Mouse (Mus musculus) spleen, postnatal 14 days (tissue): ENCODE data around the gene Hoxa9.

Source experiments
- DNase-seq, 2 experiments: peaks; one replicate each; pipeline ENCODE4 v3.0.0; 2021 to 2022; ENCODE audit warnings: low spot score in 2 of 2

Hoxa9 gene

DNA sequence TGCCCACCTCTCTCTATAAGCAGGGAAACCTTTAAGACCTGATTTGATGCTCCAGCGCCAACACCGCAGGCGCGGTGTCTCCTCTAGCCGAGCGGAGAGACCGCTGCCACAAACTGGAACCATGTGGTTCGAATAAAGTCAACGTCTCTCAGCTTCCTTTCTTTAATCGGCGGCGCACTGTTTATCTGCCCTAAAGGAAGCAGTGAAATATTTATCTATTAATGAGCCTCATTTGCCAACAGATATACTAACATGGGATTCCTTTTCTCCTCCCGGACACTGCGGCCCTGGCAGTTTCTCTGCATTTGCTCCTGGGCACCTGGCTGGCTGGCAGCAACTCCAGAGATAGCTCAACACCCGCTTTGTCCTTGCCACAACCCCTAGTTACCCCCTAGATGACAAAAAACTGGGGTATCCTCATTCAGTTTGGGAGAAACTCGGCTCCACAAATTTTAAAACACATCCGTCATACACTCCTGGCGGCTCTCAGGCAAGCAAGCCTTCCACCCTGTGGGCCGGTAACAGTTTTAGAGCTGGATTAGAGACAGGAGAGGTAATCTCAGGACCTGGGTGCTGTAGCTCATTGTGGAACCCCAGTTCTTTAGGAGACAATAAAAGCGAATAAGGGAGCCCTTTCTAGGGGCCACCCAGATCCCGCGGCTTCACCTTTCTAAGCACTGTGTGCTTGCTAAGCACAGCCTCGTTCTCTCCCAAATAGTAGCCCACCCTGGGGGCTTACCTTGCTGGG, 12.8 kb downstream of the Hoxa9 start:
- no peak for DNase-seq

- no peak for DNase-seq
These were observed 13.5 kb downstream of the Hoxa9 start for GRCm38 (mm10) chr6:52217459-52217768.

DNA sequence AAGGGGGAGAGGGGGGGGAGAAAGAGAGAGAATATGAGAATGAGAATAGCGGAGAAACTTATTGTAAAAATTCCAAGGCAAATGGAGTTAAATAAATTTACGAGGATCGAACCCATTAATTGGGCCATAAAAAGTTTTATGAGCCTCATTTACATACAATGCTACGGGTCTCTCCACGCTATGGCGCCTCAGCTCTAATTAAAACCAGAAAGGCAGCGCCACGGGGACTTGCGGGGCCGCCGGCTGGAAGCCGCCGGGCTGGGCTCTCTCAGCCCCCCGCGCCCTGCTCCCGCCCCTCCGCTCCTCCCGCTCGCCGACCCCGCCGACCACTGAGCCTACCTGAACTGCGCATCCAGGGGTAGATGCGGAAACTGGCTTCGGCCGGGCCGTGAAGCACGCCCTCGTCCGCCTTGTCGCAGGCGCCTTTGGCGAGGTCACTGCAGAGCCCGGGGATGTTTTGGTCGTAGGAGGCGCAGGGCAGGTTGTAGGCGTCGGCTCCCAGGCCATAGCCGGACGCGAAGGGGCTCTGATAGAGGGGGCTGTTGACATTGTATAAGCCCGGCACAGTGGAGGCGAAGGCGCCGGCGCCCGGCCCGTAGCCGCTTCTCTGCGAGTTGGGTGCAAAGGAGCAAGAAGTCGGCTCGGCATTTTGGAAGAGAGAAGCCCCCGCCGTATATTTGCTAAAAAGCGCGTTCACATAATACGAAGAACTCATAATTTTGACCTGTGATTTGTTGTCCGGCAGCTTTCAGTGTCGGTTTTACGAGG, 14.0 kb downstream of the Hoxa9 start:
- DNase-seq: no peak

- no peak for DNase-seq
These were observed 14.9 kb downstream of the Hoxa9 start for GRCm38 (mm10) chr6:52215771-52216535.

DNA sequence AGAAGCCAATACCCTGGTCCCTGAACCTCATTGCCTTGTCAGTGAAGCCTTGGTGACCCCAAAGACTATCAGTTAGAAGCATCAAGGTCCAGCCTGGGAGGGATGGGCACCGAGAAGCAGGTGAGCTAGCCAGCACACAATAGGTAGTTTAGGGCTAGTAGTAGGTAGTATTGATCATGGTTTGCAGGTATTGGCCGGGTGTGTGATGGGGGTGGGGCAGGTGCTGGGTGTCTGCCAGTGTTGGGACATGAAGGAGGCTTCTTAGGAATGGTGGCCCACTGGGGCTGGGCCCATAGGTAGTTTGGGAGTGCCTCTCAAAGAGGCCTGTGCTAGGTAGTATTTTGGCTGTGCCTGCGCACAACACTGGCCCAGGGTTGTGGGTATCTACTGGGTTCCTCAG, 15.8 kb downstream of the Hoxa9 start:
- no peak for DNase-seq

GRCm38 (mm10) chr6:52214271-52214670, 16.6 kb downstream of the Hoxa9 start:
- no peak for DNase-seq

- DNase-seq: no peak
These were observed 17.5 kb downstream of the Hoxa9 start, which contains the start of the genes Hoxa3 and Gm28308 for GRCm38 (mm10) chr6:52213119-52213986. Gene Hoxa3, minus strand, starts transcription at chr6:52213336. Gene Gm28308, minus strand, starts transcription at chr6:52213339.

GRCm38 (mm10) chr6:52212556-52213118, 18.3 kb downstream of the Hoxa9 start:
- no peak for DNase-seq

DNA sequence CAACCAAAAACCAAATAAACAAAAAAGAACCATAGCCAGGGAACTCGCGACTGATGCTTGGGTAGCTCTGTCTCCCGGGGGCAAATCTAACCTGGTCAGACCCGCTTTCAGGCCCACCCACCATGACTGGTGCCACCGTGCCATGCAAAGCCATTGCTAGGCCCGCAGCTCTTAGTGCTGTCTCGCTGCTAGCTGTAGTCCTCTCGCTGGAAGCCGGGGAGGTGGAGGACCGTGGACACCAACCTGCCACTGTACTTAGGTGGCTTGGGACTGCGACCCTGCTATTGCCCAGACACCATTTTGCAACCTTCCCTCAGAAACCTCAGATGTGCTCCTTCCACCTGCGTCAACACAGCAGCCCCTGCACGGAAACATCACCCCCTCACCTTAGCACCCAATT, 18.9 kb downstream of the Hoxa9 start:
- no peak for DNase-seq

DNA sequence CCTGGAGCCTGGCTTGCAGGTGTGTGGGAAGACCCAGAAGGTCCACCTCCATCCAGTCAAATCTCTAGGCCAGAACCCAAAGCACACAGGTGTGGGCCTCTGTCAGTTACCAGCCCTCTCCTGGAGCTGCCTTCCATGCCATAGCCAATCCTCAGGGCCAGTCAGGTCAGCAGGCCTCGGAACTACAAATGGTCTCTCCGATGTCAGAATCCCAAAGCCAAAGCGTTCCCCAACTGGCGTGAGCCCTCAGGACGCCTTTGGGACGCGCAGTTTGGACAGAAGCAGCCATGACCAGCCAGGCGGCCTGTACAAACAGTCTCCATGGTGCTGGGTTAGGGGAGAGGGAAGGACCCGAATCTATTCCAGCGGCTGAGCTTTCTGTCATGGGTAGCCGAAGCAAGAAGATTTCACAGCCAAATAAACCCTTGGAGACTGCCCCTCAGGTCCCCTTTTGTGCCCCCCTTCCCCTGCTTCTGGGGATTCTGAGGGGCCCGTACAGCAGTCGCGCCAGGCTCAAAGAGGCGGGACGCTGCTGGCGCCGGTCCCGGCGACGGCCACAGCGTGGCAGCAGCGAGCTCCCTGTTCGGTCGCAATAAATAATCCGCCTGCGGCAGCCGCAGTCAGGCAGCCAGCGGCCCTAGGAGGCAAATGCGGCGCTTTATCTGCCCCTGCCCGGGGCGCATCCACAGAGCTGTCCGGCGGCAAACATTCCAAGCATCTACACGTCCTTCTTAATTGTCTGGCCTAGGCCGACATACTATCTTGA, 19.5 kb downstream of the Hoxa9 start:
- peak in 1 of 2 experiments; percentile 60 for DNase-seq

- DNase-seq: no peak
These were observed 21.2 kb downstream of the Hoxa9 start for GRCm38 (mm10) chr6:52209685-52210046.

DNA sequence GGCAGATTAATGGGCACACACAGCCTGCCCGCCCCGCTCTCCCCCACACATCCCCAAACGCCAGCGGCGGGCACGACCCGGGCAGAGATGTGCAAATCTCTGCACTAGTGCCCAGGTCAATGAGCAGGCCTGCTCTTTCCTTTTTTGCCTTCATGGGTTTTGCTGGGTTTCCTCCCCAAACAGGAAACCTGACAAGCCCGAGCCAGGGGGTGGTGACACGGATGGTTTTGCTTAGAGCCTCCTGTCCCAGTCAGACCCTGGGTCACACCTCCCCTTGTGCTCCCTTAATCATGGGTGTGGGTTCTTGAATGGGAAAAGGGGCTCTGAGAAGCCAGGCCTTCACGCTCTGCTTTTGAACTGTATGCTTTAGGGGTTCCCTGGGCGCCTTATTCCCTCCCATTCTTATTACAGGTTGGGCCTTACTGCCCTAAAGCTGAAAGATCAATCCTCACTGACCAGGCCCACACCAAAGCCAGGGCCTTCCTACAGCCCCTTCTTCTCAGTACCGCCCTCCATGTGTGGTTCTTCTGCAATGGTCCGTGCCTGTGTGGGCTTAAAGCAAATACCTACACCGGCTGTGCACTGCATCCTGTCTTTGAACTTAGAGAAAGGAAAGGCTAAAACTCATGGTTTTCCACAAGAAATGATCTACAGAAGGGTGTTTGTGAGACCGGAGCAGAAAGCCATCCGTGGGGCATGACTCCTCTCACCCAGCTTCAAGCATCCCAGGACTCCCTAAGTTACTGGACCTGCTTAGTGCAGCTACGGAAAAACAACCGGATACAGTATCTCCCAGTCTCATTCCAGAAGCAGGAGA, 21.8 kb downstream of the Hoxa9 start:
- no peak for DNase-seq

DNA sequence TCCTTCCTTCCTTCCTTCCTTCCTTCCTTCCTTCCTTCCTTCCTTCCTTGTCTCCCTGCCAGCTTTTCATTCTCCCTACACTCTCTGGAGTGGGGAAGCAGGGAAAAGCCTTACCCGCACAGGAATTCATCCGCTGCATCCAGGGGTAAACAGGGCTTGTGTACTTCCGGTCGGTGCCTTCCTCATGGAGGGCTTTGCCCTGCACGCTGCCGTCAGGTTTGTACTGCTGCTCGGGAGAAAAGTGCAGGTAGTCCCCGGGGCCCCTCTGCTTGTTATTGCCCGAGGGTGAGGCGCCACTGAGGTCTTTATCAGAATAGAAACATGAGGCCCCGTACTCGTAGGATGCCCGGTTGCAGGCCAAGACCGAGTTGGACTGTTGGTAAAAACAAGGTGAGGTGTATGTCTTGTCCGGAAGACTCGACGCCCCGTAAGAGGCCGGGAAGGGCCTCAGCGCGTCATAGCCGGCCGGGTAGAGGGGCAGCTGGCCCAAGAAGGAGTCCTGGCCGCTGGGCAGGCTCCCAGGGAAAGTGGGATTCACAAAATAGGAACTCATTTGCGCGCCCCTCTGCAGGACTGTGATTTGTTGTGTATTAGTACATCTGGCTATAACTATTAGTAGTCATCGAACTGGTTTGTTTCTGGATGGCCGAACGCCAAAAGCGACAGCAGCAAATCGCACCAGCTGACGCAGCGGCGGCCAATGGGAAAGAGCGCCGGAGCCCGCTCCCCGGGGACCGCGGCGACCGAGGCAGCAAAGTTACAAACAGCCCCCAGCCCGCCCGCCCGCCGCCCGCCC, 22.6 kb downstream of the Hoxa9 start, which contains the start of gene Hoxa6:
Gene Hoxa6, minus strand, starts transcription at position 651 of the 796 bp plus-strand sequence.
- DNase-seq: no peak

- no peak for DNase-seq
These were observed 23.3 kb downstream of the Hoxa9 start for GRCm38 (mm10) chr6:52207684-52207976.

DNA sequence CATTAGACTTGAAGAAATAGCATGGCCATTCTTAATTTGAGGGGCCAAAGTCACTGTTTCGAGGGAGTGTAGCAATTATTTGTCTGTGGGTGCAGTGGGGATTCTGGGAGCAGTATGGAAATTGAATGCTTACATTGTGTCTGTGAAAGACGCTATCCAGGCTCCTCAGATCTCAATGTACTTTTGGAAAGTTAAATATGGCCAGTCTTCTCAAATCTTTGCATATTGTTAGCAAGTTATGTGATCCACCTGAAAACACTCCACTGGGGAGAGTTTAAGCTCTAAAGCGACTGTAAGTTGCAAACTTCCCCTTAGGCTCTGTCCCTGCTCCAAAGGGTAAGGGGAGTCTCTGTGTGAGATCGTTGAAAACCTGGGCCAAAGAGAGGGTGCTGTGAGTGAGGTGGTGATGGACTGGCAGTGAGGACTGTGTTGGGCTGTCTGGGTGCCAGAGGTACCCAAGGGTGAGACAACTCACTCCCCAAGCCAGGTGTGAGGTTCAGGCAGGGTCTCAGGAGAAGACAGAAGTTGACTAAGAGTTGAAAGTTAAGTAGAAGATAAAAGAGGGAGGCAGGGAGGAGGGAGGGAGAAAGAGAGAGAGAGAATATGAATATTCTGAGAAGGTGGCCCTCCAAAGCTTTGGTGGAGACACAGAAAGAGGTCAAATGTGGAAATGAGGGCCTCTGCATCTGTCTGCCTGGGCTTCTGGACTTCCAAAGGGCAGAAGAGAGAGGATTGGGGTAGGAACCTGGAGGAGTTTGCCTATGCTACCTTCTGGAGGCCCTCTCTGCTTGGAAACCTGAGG, 23.8 kb downstream of the Hoxa9 start:
- no peak for DNase-seq

- DNase-seq: no peak
These were observed 25.0 kb downstream of the Hoxa9 start for GRCm38 (mm10) chr6:52205638-52206621.

DNA sequence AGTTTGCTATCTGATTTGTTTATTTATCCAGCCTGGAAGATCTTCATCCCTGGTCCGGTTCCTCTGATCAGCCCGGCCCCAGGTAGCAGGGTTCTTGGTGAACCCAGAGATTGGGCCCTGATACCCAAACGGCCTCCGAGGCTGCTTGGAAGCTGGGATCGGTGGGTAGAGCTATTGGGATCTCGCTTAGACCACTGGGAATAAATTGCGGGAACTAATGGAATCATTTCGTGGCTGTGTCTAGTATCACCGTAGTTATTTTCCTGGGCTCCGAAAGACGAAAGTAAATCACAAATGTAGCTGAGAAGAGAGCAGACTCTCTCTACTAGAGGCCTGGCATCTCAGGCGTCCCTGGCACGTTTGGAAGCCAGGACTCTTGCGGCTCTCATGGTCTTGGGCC, 25.7 kb downstream of the Hoxa9 start:
- DNase-seq: no peak
